Mouse (Mus musculus) bone marrow macrophage, adult 2 months (primary cell): ENCODE results near the gene Rasal1.

Source experiments
- CTCF ChIP-seq: IDR thresholded peaks from 2 replicates; pipeline ENCODE4 v1.5.1; 2012; ENCODE audit warnings: low read depth, mild to moderate bottlenecking, low read length, moderate library complexity
- POLR2A ChIP-seq: IDR thresholded peaks from 2 replicates; pipeline ENCODE4 v1.6.1; 2012; ENCODE audit warnings: mild to moderate bottlenecking, low read depth, low read length, borderline replicate concordance

- no peak for TF ChIP-seq CTCF
- no peak for TF ChIP-seq POLR2A
Observed at GRCm38 (mm10) chr5:120700996-120701790, 52.6 kb downstream of the Rasal1 start.
